Mouse (Mus musculus) cerebellum, adult 11 months (tissue): Measurements from ENCODE around the gene Ccr6.
"Not testable (repeated sequence)": the region's sequence is repeated elsewhere in the genome, so short reads cannot be mapped to it uniquely, and the experiment has no call there.

Experiments used
- DNase-seq: peaks from one replicate; pipeline ENCODE4 v3.0.0; 2022

The Ccr6 gene

DNA sequence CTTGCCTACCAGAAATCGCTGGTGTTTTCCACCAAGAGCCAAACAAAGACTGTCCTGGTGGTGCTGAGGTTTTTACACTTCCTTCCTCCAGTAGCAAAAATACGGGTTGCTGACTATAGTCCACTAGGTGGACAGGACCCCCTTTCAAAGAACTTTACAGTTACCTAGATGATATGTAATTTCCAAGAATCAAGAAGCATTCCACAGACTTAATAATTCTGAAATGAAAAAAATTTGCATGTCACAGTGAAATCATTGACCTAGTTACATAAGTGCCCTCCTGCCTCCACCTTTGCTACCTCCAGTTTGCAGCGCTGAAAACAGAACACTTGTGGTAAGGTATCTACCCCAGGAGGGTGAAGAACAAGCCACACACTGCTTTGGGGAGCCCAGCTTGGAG, at the start of gene Ccr6:
Ccr6 (plus strand) TSS at position 301 of the 400 bp plus-strand sequence.
- DNase-seq = no peak

DNA sequence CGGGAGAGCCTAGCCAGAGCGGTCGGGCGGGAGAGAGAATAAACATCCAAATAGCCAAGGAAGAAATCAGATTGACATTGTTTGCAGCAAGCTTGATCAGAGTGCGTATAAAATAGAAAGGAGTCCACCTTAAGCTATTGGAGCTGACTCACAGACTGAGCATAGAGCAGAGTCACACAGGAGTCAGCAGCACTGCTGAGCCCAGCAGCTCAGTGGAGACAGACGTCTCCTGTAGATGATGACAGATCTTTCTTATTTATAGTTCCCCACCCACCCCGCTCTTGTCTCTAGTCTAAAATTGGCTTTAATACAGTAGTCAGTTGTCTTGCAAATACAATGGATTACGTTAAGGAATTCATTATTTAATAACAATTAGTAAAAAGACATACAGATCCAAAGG, 42.2 kb upstream of the Ccr6 start:
- no peak for DNase-seq

DNA sequence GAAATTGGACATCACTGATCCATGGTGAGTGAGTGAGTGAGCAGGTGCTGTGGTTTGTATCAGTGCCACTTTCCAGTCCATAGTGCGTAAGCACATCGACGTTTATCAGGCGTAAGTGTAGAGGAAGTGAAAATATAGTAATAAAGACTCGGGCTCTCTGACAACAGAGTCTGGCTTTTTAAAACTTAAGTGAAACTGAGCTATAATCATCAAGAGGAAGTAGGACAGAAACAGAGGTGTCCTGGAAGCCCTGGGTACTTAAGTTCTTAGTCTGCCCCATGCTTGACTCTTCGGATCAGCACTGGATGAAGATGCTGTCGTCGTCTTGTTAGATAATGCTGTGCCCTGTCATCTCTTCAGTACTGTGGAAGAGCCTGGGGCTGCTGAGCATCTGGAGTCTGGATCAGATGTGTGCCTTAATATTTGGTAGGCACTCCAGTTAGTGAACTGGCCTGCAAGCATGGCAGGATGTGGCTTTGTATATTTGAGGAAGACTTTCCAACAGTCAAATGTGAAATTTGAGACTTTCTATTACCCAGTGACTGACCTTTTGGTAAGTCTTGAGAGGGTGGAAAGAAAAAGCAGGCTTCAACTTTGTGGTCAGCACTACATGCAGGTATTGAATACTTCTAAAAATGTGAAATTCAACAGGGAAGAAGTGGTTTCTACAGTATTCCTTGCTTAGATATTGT, 40.0 kb upstream of the Ccr6 start:
- DNase-seq = no peak

DNA sequence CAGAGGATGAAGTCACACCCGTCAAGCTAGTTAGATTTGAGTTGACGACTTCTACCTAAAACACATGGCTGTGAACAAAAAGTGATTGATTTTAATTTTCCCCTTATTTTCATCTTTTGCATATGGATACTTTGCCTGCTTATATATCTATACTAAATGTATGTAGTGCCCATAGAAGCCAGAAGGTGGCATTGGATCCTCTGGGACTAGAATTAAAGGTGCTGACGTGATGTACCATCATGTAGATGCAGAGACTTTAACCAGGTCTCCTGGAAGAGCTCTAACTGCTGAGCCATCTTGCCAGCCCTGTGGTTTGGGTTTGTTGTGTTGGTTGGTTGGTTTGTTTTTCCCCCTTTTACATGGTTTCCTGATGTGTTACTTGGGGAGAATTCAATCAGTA, 38.2 kb upstream of the Ccr6 start:
- DNase-seq = no peak

DNA sequence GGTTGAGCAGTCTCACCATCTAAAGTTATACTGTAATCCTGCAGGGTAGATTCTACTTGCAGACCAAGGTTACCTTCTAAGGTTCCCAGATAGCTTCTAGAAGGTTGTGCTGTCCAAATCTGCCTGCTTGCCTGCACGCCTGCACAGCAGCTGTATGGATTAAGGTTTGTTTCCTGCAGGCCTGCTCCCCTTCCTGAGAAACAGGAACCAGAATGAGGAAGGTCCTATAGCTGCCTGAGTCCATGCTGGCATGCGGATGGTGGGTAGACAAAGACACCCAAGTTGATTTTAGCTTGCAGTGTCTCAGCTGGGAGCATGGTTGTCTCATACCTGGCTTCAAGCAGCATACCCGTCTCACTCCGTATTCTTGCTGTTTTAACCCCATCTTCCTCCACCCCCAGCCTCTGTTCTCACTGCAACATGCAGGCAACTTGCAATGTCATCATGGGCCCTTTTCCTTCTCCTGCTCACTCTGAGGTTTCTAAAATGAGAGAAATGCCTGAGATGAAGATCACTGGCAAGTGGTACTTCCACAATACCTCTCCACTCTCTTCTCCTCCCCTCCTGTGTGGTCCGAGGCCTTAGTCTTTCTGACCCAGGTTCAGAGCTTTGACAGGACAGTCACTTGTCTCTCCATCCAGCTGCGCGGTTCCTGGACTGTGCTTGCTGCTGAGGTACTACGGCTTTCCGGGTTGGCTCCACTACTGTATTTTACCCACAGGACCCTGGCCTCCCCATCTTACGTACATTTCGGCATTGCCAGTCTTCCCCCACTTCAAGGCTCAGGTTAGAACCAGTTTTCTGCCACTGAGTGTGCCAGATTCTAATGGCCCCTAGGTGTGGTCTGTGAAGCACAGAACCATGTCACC, 36.5 kb upstream of the Ccr6 start:
- DNase-seq = no peak

DNA sequence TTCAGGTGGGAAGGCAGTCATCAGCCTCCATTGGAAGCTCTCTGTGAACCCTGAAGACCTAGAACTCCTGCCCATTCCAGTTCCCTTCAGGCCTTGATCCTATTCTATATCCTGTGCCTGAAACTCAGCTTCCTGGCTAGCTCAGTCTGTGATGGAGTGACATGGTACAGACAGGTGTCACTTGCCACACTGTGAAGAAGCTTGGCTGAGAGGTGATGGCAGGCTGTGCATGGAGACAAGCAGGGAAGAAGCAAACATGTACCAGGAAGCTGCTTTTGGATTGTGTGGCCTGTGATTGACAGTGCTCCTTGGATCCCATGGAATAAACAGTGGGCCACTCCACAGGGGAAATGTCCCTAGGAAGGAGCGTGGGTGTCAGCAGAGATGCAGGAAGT, 35.9 kb upstream of the Ccr6 start:
- no peak for DNase-seq

DNA sequence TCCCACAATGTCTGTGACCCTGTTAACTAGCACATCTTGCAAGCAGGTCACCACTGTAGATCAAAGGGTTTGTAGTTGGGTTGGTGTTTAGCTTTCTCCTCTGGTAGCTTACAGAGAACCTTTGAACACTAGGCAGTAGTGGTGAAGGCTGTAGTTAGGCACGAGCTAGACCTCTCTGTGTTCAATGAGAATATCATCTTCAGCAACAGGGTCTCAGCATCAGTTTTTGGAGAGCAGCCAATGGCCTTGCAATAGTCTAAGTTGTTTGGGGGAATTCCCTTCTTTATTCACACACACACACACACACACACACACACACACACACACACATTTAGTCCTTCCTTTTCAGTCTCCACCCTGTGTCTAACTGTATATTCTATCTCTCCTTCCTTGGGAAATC, 32.4 kb upstream of the Ccr6 start:
- DNase-seq = no peak

DNA sequence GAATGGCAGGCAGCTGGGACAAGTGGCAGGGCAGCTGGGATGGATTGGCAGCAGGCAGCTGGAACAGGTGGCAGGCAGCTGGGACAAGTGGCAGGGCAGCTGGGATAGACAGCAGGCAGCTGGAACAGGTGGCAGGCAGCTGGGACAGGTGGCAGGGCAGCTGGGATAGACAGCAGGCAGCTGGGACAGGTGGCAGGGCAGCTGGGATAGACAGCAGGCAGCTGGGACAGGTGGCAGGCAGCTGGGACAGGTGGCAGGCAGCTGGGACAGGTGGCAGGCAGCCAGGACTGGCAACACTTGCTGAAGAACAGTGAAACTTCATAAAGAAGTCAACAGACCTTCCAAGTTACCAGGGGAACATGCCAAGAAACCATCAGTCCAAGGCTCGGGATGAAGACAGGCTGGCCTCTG, 30.6 kb upstream of the Ccr6 start:
- not testable (repeated sequence) for DNase-seq

DNA sequence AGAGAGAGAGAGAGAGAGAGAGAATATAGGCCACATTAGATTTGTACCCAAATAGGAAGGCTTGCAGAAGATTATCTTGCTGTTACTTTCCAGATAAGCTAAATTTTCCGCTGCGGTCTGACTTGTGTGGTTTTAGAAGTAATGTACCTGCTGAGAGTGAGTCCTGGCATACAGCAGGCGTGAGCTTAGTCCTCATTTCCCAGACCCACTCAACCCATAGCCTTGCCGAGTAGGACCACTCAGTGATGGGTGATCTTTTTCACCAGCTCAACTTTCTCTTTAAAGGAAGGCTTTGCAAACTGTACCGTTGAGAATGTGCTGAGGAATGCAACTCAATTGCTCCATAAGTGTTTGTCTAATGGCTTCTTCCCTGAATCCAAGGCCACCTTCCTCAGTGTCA, 29.2 kb upstream of the Ccr6 start:
- no peak for DNase-seq

DNA sequence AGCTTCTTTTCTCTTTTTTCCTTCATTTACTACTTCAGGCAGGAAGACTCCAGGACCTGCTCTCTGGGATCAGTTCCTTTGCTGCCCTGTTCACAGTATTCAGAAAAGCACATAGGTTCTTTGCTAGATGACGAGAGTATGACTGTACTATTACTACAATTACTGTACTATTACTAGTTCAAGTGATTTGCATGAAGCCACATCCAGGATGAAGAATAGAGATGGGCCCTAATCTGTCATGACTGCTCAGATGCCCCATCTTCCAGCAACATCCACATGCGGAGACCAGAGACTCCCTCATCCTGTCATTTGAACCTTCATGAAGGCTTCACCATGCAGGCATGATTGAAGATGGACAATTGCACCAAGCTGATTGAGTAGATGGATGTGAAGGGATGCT, 26.1 kb upstream of the Ccr6 start:
- no peak for DNase-seq

DNA sequence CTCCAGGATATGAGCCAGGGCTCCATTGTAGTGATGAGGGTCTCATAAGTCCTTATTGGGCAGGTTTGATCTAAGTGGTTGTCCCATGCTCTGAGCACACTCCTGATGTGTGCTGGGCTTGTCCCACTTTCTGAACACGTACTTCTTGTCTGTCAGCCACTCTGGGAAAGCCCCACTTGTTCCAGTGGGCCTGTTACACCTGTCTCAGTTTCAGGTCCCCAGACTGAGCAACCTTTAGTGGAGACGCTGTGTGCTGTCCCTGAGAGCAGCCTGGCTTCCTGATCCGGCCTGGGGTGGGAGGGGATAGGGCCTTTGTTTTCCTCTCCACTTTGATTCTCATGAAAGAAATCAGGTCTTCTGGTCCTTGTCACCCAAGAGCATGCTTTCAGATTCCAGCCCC, 25.7 kb upstream of the Ccr6 start:
- DNase-seq = no peak

DNA sequence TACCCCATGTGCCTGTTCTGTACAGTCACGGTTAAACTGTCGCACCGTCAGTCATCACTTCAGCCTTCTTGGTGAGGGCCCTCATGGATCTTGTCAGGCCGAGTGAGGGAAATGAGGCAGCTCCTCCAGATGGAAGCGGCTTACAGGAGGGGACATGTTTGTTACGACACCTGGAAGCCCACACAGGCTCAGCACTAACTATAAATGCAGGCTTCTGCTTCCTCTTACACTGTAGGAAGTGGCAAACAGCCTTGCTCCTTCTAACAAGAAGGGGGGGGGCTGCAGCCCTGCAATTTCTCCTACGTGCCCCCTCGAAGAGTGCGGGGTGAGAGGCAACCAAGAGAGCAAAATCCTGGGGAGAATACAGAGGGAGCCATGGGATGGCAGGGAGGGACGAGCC, 25.2 kb upstream of the Ccr6 start:
- DNase-seq = no peak

DNA sequence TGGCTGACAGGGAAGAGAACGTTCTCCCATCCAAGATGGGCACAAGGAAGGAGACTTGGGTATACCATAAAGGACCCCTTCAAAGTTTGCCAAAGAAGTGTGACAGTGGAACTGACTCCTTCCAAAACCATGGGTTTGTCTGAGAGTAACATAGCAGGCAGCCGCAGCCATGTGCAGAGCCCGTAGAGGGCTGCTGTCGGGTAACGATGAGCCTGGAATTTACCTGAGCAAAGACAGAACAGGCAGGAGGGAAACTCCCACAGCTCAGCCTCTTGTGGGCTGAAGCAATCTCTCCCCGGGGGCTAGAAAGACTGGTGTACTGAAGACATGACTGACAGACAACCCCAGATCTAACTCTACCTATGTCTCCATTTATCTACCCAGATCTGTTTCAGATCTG, 24.4 kb upstream of the Ccr6 start:
- DNase-seq = no peak

DNA sequence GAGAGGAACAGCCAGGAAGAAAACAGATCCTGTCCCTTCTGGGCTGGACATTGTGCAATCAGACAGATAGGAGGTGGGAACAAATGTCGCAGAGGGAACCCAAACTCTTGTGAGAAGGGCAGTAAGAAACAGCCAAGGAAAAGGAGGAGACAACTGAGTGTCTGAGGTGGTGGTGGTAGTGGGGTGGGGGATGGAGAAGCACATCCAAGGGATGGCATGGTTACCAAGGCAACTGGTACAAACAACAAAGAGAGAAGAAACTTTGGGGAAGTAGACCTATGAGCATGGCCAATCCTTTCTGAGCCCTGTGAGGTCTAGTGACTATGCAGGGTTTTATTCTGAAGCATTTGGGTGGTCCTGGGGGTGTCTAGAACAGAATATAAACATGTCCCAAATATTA, 21.5 kb upstream of the Ccr6 start:
- no peak for DNase-seq

DNA sequence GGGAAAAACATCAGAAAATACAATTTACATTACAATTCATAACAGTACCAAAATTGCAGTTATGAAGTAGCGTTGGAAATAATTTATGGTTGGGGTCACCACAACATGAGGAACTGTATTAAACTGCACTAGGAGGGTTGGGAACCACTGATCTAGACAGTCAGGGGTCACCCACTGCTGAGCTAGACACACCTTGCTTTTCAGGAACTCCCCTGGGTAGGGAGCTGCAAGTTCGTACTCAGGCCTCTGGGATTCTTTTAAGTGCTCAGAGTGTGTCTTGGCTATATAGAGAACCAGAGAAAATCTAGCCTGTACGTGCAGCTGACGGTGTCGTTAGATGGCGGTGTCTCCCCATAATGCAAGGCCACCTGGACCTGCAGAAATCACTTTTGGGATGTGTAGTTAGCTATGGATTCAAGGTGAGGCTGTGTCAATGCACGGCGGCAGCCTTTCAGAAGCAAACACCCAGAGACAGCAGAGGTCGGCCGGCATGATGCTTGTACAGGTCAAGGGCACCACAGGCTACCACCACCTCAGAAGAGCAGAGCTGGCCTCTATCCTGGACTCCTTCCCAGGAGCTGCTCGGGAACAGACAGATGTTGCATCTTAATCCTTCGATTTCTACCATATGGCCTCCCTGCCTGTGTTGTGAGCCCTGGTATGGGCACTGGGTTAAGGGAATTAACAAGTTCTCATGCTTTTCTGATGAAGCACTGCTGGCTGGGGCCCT, 20.7 kb upstream of the Ccr6 start:
- no peak for DNase-seq

DNA sequence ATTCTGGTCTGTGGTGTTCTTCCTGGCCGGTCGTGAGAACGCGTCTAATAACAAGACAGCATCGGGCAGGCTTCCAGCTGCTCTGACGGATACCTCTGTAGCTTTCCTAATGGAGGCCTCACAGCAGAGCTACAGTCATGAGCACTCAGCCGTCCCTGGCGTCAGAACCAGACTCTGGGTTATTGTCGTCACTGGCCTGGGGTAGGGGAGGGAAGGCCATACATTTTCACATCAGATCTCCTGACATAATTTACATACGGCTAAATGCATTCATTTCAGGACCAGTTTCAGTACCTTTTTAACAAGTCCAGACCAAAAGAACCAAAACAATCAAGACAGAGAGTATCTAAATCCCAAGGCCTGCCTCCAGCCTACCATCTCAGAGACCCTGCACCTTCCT, 12.6 kb upstream of the Ccr6 start:
- no peak for DNase-seq

DNA sequence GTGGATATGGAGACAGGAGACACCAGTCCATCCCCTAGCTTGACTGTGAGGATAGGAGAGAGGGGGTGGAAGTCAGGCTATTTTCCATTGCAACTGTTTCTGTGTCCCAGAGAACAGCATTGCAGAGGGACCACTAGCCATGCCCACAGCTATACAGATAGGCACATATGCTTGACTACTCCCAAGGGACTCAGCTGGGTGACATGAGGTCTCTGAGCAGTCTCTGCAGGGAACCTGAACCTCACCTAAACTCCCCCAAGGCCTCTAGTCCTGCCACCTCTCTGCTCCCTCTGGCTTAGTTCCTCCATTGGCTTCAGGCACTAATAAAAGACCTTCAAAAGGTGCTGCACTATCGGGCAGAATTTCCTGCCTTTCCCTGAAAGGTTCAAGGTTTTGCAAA, 11.8 kb upstream of the Ccr6 start:
- no peak for DNase-seq

DNA sequence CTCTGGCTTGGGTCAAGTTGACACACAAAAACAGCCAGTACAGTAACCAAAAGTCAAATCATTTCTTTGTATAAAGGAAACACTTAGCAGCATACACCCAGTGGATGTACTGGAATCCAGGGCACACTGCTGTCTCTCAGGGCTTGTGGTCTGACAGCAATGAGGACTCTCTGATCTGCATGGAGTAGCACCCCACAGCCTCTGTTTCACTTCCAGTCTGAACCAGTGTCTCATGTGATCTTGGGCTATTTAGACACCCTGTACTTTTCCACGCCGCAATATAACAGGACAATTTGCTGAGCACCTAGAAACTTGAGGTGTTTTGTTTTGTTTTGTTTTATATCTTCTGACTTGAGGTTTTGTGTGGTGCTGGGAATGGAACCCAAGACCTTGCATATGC, 10.7 kb upstream of the Ccr6 start:
- no peak for DNase-seq

DNA sequence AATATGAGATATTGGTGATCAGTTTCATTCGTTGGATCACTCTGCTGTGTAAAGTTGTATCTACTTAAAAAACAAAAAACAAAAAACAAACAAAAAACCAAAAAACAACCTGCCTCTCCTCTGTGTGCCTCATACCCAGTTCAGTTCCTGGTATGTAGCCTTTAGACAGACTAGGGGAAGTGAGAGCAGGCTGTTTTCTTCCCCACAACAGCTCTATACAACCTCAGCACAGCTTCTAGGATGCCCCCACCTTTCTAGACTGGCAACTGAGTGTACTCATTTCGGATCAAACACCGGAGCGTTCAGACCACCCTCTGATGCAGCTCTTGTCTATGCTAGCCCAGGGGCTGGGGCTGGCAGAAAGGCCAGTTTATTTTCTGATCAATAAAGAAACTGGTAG, 10.1 kb upstream of the Ccr6 start:
- DNase-seq = no peak

DNA sequence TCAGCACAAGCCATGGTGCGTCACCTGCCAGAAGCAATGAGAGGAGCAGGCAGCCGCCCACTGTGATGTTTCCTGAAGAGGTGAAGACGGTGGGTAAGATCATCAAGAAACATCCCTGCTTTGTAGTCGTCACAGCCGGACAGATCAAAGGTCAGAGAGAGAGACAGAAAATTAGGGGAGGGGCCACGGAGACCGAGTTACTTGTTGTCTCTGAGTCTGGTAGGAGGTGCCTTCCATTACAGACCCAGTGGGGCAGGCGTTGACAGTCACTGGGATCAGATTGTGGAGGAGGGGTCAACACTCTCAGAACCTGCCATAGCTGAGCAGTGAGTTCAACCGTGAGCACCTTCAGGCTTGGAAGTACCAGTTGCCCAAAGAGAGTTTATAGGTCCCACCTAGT, 7.2 kb upstream of the Ccr6 start:
- no peak for DNase-seq

DNA sequence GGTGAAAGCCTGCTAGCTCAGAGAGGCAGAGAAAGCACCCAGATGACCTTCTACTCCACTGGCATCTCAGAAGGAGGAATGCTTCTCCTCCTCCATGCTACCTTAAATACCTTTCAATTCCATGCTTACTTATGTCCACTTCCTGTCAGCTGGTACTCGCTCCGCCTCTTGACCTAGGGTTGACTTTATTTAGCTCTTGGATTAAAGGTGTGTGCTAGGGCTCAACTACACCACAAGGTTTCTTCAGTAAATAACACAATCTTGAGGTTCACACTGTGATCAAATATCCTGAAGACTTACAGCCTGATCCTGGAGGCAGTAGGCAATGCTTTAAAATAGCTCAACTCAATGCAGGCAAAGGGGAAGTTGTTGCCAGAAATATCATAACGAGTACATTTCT, 6.2 kb upstream of the Ccr6 start:
- DNase-seq = no peak

DNA sequence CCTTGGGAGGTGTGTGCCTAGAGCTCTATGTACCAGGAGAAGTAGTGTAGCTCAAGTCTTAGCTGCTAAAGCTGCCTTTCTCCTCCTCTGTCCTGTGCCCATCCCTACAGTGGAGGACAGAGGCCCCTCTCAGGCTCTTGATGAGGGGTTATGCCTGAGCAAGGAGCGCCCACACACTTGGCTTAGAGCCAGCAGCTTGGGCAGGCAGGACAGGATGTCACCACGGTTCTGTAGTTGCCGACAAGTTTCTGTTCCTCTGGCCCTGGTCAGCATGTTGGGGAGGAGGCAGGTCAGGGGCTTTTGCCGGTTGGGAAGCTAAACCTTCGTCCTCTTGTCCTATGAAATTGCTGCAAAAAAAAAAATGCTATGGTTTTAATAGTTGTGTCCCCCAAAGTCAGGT, 3.8 kb upstream of the Ccr6 start:
- DNase-seq = no peak

DNA sequence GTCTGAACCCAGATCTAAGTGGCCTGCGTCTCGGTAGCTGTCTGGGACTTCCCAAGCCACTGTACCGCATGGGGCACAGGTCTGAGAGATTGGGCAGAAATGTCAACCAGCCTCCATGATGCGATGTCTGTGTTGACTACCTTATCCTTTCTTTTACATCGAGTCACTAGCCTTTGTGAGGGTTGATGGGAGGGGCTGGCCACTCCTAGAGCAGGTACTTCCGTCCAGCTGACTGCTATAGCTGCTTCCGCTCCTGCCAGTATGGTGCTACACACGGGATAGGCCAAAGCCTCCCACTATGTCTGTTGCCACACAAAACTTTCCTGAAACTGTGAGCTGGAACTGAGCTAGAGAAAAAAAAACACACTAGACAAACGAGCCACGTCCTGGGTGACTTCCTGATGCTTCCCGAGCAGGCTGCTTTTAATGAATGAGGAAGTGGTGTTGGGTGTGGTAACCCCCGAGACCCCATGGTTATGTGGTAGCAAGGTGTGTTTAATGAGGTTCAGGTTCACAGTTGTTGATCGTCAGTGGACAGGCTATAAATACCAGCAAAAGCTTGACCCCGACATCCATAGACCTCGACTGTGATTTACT, 2.1 kb upstream of the Ccr6 start:
- DNase-seq = no peak

DNA sequence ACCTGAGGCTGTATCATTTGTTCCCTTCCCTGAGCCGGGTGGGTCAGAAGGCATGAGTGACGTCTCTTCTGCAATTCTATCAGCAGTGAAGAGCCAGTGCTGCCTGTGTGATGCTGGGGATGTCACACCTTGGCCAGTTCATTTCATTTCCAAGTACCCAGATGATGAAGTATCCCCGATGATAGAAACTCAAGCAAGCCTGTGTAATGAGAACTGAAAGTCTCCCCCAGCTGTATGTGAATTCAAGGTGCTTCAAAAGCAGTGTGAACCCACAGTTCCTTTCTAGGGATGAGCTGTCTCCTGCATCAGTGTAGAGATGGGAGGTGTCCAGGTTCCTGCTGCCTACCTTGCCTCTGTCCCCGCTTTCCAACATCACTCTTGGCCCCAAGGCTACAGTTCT, 1.3 kb upstream of the Ccr6 start:
- DNase-seq = no peak
